Mouse (Mus musculus) kidney, postnatal 4 days (tissue): ENCODE data around the gene Dnajc15.

ENCODE experiments used
- DNase-seq, 2 experiments: peaks; one replicate each; pipeline ENCODE4 v3.0.0; 2021; ENCODE audit warnings: mixed read lengths in 2 of 2

Dnajc15 gene

DNA sequence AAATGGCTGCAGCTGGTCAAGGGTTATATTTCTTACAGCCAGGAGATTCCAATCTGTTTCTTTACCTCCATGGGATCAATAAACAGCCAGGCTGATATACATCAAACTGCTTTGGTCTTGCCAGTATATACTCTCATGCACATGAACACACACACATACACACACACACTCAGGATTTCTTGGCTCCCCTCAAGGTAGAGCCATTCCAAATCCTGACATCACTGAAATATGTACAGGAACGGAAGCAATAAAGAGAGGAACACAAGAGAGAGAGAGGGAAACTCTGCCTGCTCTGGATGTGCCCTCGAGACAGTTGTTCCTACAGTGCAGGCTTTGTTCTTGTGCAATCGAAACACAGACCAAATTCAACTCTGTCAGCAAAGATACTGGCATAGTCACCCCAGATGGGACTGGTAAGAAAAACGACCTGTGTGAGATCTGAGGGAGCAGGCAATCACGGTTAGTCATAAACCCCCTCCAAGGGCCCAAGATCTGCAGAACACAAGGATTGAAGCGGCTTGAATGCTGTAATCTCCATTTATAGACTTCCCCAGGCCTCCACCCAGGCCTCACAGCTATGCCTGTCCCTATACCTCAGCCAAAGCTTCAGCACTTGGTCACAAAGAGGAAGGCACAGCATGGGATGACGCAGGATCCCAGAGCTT lies 80.5 kb downstream of the Dnajc15 start:
- no peak for DNase-seq

DNA sequence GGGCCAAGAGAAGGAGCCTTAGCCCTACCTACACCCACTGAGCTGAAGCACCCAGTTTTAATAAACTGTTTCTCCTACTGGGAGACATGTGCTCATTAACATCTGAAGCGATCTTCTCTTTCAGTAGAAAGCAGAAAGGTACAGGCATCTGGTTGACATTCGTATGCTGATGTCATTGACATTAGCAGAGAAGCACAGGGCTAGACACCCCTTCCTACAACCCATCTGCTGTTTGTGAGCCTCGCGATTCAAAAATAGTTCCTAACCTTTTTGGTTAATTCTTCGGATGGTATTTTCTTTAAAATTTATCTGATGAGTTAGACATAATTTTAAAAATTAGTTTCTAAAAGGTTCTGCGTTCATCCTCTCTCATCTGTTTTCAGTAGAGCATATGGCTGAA lies 81.9 kb downstream of the Dnajc15 start:
- DNase-seq: no peak

DNA sequence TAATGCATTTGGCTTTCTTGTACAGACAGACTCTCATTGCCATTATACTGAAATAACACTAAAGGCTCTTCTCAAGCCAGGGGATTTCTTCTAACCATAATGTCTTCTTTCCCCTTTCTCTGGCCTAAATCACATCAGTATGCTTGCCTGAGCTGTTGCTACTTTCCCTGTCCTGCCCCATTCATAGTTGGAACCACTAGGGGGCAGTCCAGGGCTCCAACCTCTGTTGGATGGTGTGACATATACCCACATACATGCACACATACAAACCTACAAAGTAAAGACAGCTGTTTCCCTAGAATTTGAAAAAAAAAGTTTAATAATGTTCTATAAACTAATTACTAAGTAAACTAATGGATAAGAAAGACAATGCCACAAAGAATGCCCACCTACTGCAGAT lies 91.7 kb downstream of the Dnajc15 start:
- peak; percentile 10 to 11 for DNase-seq

- no peak for DNase-seq
Measured at GRCm38 (mm10) chr14:77777365-77777764, 97.6 kb downstream of the Dnajc15 start.

- DNase-seq: no peak
Measured at GRCm38 (mm10) chr14:77776005-77776531, 98.9 kb downstream of the Dnajc15 start.

DNA sequence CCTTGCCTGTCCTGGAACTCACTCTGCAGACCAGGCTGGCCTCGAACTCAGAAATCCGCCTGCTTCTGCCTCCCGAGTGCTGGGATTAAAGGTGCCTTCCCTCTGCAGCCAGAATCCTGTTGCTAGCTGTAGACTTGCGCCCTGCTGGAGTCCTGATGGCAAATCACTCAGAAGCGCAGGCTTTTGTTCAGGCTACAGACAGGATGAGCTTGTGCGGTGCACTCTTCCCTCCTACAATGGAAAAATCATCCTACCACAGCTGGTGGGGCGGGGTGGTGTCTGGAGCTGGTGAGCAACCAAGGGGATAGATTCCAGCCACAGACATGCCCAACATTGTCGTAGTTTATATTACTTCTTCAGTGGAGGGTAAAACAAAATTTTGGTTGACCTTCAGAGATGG lies 101.6 kb downstream of the Dnajc15 start:
- DNase-seq: no peak

DNA sequence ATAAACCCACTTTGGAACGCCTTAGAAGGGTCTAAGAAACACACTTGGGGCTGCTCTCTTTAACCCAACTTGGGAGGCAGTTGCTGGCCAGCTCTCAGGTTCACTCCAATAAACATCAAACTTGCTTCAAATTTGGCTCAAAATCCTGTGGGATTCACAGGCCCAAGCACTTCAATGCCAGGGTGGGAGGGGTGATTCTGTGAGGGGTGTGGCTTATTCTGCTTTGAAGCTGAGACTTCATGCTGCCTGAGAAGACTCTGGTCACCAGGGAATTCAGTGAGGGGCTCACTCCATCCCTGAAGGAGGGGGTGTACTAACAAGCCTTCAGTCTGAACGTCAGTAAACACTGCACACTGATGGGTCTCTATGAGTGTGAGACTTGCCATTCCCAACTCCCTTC lies 103.3 kb downstream of the Dnajc15 start:
- DNase-seq: no peak
